Mouse (Mus musculus) gastrocnemius, postnatal 10 days (tissue): Measurements from ENCODE around the gene Wnt4. TPM values are rescaled to one million over a fixed set of nuclear protein-coding genes. Genes with fewer than 3 reads are reported as not detected.

Experiments used
- DNase-seq: peaks from one replicate; pipeline ENCODE4 v3.0.0; 2021; ENCODE audit warnings: mixed read lengths
- total RNA-seq, 2 experiments: library from RNA; stranded (reverse); gene quantifications; 2 replicates each; pipeline ENCODE4 v1.2.3; 2021

Gene Wnt4
- total RNA-seq, 2 experiments from 2014 or later: 15.9 to 17.2 TPM

GRCm38 (mm10) chr4:137278144-137279040 lies 1.1 kb downstream of the Wnt4 start:
- no peak for DNase-seq

GRCm38 (mm10) chr4:137279346-137279745 lies 2.1 kb downstream of the Wnt4 start:
- no peak for DNase-seq

GRCm38 (mm10) chr4:137281273-137281672 lies 4.0 kb downstream of the Wnt4 start:
- DNase-seq: no peak

- no peak for DNase-seq
Measured at GRCm38 (mm10) chr4:137282122-137282521, 4.8 kb downstream of the Wnt4 start.

DNA sequence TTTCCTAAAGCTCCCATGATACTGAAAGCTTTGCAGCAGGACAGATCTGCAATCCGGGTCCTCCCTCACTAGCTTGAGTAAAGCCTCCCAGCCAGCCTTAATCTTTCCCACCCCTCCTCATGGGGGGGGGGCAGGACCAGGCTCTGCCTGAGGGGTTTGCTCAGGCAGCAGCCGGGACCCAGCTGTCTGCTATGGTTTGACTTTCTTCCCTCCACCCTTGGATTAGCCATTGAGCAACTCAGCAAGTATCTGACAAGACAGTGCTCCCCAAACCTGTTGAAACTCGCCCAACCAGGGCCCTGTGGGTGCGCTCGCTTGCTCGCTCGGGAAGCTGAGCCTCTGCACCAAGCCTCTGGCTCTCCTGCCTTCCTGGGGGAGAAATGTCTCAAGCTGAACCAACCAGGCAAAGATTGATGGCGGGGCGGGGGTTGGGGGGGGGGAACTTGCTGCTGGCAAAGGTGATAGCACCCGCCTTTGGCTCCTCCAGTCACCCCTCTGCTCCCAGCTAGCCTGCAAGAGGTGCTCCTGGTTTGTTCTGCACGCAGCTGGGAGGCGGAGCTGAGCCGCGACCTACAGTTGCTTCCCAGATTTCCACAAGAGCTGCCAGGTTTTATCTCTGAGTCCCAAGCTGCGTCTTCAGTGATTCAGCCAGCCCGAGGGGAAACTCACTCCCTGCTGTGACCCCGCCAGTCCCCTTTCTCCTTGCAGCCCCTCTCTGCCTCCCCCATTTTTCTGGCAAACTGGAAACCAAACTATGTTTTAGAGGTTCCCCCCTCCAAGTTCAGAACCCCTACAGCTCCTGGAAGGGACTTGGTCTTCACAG lies 5.5 kb downstream of the Wnt4 start:
- no peak for DNase-seq

- DNase-seq: no peak
Measured at GRCm38 (mm10) chr4:137283407-137283732, 6.1 kb downstream of the Wnt4 start.

DNA sequence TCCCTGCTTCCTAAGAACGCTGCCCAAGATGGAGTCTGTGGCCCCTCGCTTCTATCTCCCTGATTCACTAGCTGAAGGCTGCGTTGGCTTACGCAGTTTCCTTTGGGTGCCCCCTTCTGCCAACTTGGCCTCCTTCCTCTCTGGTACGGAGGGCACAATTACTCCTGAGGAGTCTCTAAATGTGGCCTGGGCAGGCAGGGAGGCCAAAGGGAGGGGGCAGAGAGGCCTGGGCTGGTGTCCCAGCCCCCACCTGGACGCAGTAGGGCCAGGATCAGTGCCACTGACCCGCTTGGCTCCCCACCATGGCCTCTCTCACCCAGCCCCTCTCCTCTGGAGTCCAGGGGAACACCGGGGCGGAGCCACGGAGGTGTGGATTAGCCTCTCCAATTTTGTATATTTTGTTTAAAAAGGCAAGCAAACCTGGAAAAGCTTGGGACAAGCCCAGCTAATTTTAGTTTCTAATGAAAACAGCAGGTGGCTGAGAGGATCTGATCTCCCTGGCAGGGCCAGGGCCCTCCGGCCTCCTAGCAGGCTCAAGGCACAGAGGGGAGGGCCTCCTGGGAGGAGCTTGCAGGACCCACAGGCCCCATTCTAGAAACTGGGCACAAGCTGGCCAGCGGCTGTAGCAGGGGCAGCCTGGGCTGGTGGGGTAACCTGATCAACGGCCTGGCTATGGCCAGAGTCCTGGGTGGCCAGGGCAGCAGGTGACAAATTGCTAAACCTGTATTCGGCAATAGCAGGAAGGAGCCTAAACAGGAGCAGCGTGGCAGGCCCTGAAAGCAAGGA lies 8.8 kb downstream of the Wnt4 start:
- peak; percentile 35 for DNase-seq

DNA sequence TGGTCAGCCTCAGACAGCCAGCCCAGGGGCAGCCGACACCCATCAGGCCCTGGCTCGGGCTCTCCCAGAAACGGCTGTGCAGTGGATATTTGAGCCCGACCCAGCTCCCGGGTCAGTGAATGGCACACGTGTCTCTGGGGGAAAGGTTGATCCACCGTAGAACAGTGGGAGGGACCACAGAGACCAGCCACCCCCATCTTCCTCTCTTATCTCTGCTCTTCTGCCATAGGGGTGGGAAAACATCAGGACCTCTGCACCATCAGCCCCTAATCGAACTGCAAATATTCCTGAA lies 9.3 kb downstream of the Wnt4 start:
- DNase-seq: peak; percentile 36

GRCm38 (mm10) chr4:137287206-137287605 lies 9.9 kb downstream of the Wnt4 start:
- peak; percentile 38 for DNase-seq

DNA sequence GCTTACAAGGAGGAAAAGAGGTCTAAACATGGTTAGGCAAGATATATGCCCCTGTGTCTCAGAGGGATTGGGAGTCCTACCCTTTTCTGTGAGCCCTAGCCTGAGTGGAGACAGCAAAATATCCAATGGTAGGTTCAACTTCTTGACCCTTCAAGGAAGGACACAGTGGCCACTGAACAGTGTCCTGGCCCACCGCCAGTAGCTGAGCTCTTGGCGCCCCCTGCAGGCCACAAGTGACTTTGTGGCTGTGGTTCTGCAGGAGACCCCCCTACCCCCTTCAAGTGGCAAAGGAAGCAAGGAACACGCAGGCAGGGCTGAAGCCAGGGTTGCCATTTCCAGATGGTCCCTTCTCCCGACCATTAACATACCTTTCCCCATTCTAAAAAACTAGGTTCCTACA lies 10.5 kb downstream of the Wnt4 start:
- DNase-seq: peak; percentile 79

DNA sequence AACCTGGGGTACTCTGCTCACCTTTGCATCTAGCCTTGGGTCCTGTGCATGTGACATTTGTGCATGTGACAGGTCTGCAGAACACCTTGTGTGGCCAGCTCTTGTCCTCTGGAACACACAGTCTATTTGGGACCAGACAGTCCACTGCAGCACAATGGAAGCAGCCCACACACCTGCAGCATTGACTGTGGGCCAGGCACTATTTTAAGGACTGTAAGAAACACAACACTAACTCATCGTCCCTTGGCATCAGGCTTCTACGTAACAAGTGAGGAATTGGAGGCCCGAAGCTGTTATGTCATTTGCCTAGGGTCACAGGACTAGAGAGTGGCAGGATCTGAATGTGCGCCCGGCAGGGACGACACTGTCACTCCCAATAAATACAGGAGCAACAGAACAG lies 12.4 kb downstream of the Wnt4 start:
- no peak for DNase-seq

- no peak for DNase-seq
Measured at GRCm38 (mm10) chr4:137290250-137290649, 13.0 kb downstream of the Wnt4 start.

DNA sequence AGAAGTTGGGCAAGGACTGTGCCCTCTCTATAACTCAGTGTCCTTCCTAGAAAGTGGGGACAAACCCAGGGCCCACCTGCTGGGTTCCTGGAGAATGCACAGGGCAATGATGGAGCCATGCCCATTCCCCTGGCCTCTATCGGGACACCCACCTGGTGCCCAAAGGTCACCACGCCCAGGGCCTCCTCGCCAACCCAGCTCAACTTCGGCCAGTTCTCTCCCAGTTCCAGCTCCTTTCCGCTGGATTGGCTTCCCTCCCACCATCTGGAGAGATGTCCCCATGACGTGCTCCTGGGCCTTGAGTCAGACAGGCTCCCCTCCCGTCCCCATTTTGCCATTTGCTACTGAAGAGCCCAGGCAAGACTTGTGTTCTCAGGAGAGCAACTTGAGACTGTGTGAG lies 15.3 kb downstream of the Wnt4 start:
- DNase-seq: peak; percentile 45

DNA sequence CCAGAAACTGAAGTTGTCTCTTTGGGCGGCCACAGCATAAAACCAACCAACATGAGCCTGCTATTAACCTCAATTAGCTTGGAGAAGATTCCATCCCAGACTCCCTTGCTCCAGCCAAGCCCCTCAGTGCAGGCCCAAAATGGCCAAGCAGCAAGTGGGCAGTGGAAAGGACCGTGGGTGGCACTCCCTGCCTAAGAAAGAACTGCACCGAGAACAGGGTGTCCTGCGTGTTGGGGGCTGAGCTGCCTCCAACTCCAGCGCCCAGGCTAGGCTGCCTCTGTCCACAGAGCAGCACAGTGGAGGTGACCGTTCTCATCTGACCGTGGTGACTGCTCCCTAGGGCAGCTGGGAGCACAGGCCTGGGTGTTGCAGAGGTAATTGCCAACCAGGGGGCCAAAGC lies 16.7 kb downstream of the Wnt4 start:
- DNase-seq: no peak

DNA sequence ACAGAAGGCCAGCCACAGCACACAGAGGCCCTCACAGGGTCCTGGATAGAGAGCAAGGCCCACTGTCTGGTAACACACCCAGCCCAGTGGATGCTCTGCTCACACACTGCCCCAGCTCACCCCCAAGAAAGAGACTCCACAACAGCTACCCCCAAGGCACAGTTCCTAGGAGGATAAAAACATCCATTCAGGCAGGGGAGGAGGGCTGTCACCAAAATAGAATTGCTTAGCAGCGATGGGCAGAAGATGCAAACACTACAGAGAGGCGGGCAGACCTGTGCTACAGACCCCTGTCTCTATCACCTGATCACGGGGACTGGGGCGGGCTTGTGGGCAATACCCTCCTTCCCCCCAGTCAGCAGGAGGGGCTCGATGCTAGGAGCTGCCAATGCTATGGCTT lies 17.2 kb downstream of the Wnt4 start:
- DNase-seq: no peak

DNA sequence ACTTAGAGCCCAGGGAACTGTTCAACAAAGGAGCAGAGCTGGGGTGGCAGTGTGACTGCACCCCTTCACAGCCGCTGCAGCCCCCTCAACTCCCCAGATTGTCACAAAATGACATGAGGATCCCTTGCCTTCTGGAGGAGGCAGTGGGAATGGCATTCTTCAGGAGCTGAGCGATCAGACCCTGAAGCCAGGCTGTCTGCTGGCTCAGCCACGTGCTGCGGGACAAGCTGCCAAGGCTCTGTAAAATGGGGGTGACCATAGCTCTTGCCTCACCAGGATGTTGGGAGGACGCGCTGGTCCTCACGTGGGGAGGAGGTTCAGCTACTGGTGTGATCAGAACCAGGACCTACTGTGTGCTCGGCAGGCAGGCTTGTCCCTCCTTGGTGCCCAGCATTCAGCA lies 17.7 kb downstream of the Wnt4 start:
- DNase-seq: no peak

DNA sequence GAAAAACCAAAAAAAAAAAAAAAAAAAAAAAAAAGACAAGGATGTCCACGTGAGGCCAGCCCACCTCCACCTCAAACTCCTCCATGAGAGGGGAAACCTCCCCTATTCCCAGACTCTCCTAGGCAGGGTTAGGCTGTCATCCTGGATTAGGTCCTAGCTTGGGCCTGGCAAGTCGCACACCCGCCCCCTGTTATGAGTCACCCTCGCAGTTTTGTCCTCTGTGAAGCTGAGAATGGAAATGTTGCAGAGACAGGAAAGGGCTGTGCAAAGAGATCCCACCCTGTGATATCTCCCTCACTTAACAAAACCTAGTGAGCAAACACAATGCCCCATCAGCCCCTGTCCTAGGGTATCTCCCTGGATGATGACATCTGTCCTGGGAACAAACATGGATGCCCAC lies 20.3 kb downstream of the Wnt4 start:
- DNase-seq: no peak

GRCm38 (mm10) chr4:137298406-137298805 lies 21.1 kb downstream of the Wnt4 start:
- peak; percentile 48 for DNase-seq

GRCm38 (mm10) chr4:137300227-137300626 lies 22.9 kb downstream of the Wnt4 start:
- no peak for DNase-seq

DNA sequence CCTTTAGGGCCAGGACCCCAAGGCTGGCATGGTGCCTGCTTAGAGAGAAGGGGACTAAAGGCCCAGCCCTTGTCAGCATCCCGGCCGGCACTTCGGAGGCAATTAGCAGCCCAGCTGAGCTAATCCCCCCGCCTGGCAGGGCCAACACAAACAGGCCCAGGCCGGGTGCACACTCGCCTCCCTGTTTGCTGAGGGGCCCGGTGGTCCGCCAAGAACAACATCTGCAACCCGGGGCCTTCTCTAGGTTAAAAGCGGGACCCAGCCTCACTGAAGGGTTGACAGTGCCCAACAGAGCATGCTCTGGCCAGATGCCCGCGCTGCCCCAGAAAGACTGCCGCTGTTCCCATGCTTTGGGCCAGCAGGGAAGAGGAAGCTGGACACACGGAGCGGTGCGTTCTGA lies 24.3 kb downstream of the Wnt4 start:
- no peak for DNase-seq

GRCm38 (mm10) chr4:137304106-137304505 lies 26.8 kb downstream of the Wnt4 start:
- no peak for DNase-seq

DNA sequence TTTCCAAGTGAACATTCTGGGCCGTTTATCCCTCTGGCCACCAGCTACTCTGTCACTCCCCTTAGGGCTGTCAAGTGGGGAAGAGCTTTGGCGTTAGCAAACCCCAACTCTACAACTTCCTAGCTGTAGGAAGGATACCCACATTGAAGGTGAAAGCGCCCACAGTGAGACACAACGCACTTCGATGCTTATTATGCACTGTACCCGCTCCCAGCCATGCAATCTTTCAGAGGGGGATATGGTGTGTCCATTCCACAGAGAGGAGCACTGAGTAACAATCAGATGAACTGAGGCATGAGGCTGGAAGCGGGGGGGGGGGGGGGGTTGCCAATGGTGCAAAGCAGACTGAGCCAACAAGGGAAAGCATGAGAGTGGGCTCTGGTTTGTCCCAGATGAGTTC lies 27.8 kb downstream of the Wnt4 start:
- DNase-seq: no peak
